Mouse (Mus musculus) C2C12 (cell line): ENCODE data around the gene Gale.

Experiments
- CTCF ChIP-seq: IDR thresholded peaks from one replicate; pipeline ENCODE4 v1.5.1; 2011; ENCODE audit not compliant: control insufficient read depth, insufficient read depth, insufficient read length
- FOSL1 ChIP-seq: IDR thresholded peaks from one replicate; pipeline ENCODE4 v1.8.0; 2011; ENCODE audit warnings: mild to moderate bottlenecking, low read length; ENCODE audit not compliant: poor library complexity, insufficient read depth, severe bottlenecking

DNA sequence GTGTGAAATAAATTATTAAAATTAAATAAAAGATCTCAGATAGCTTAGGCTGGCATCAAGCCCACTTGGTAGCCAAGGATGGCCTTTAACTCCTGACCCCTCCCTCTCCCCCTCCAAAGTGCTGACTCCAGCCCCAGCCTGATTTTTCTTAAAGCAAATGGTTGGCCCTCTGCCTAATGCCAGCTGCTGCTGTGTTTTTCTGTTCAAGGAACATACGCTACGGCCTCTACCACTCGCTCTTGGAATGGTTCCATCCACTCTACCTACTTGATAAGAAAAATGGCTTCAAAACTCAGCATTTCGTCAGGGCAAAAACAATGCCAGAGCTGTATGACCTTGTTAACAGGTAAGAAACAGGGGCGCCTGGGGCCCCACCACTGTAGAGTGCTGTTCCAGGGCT, 38.2 kb upstream of the Gale start:
- no peak for TF ChIP-seq CTCF
- no peak for TF ChIP-seq FOSL1
